Mouse (Mus musculus): Measurements from ENCODE around the gene Ppm1l. TPM values are rescaled to one million over a fixed set of nuclear protein-coding genes. Genes with fewer than 3 reads are reported as not detected.

Gene Ppm1l
- total RNA-seq, 2 experiments from 2014 or later: 49.7 to 54.0 TPM

DNA sequence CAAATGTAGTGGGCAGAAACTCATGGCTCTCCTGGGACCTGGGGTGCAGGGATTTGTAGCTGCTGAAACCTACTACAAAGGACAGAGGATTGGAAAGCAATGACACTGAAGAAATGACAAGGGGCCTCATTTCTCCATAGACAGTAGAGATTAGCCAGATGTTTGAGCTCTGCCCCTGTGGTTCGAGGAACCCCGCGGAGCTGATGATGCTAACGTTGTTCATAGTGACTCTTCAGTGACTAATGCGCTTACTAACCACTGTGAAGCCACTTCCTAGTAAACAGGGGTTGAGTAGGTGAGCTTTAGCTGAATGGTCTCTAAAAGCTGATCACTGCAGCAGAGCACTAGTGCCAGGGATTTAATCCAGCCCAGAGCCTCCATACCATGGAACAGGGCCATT is 124.1 kb downstream of the Ppm1l start:
- no peak for DNase-seq

DNA sequence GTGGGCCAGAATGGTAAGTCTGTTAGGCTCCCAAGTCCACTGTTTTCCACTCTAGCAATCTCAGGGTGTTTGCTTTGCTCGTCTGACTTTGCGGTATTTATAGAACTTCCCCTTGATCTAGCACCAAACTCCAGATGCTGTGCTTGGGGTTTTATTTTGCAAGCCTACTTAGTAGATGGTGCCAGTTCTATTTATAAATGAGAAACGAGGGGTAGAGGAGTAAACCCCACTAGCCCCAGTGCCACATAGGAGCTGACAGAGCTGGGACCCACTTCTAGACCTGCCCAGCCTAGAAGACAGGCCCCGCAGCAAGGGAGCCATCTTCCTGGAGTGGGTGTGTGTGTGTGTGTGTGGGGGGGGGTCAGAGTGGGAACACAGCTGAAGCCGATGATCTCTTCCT is 130.3 kb downstream of the Ppm1l start:
- no peak for DNase-seq

DNA sequence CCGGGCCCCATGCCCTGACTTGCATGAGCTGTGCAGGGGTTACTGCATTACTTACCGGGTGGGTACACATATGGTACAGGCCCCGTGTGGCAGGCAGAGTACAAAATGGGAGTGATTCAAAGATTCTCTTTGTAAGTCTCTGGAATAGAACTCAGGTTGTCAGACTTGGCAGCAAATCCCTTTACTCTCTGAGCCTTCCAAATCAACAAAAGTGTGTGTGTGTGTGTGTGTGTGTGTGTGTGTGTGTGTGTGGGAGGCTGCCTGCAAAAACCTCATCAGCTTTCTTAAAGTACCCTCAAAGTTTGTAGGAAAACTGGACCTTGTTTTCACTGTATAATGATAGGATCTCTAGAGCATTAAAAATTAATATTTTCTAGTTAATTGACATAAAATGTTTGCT is 132.4 kb downstream of the Ppm1l start:
- DNase-seq: no peak

DNA sequence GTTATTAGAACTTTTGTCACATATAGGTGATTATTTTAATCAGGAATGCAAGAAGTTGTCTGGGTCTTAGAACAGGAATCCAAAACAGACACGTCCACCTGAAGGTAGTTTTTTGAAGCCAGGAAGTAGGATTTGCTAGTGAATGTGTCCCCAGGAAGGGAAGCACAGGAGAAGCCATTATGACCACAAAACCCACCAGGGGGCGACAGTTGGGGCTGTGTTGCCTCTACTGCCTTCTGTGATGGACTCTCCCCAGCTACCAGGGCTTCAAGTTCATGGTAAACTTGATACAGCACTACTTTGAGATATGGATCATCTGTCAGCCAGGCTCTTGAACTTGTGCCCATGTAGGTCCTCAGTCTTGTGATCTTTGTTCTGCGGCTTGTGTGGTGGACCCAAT is 137.7 kb downstream of the Ppm1l start:
- DNase-seq: no peak

DNA sequence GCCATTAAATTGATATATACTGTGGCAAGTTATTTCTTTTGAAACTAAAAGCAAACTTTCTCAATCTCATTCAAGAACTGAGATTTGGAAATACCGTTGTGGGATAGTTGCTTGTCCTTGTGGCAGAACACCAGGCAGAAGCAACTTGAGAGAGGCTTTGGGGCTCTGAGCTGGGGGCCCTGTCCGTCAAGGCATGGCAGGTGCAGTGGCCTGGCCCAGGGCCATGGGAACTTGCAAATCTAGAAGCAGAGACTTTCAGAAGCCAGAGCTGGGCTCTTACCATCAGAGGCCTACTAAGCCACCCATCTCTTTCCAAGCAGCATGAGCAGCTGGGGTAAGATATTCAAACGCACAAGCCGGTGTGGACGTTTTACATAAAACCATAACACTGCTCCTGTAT is 139.4 kb downstream of the Ppm1l start:
- DNase-seq: no peak

DNA sequence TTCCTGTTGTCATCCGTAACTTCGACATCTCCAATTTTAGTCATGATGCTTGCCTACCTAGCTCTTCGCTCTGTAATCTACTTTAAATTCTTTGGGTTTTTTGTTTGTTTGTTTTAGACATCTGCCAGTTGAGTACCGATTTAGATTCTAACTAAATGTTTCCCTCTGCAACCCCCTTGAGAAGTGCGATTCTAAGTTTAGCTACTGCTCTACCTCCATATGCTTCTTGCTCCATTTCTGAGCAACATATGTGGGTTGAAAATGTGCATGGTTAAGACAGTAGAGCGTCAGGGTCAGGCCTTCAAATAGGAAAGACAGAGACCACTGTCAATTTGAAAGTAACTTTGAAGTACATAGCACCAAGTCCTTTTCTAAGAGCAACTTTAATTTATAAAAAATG is 142.1 kb downstream of the Ppm1l start:
- DNase-seq: no peak

DNA sequence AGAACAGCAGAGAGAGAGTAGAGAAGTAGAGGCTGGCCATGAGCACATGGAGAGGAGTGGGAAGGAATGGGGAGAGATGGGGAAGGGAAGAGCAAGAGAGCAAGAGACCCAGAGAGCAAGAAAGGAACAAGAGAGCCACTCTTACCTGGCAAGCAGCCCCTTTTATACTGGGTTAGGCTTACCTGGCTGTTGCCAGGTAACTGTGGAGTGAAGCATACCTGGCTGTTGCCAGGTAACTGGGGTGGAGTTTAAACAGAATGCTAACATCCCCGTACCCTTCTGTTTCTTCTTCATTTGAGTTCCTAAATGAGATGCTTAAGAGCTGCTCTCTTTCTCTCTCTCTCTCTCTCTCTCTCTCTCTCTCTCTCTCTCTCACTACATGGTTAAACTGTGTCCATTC is 145.3 kb downstream of the Ppm1l start:
- no peak for DNase-seq

DNA sequence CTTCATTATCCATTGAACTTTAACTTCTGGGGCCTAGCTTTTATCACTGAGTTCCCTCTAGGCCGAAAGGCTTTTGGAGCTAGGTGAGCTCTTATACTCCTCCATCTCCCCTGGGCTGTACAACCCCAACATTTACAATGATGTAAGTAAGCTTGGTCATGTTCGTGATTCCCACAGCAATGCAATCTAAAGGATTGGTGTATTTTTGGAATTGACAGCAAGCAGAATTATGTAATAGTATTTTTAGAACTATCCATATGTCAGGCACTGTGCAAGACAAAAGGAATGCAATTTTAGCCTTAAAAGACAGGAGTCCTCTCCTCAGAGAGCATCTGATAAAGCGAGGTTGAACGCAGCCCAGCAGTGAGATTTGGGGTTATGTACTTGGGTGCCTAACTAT is 149.1 kb downstream of the Ppm1l start:
- no peak for DNase-seq

DNA sequence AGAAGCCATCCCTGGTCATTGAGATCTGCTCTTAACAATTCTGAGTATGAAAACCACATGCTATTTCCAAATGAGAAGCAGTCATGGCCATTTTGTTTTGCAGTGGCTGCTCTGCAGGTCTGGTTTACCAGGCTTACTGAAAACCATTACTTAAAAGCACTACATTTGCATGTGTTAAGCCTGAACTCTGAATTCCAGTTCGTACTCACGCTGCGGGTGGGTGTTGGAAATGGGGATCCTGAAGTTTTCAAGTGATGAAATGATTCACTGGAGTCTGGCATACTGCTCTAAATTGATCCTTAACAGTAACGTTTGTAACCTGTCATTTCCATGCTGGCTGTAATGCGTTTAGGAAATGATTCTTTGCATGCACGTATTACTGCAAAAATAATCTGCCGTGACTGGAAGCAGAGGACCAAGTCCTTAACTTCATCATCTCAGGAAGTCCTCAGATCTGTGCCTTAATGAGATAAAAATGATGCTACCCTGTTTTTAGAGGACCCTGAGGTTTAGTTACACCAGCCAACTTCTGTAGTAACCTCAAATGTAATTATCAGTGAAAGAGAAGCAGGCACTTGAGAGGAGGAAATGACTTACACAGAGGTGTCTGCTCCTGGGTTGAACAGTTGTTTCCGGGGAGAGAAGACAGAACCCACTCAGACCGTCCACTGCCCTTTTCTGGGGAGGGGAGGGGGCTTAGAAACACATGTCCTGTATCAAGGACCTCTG is 151.8 kb downstream of the Ppm1l start:
- DNase-seq: no peak

DNA sequence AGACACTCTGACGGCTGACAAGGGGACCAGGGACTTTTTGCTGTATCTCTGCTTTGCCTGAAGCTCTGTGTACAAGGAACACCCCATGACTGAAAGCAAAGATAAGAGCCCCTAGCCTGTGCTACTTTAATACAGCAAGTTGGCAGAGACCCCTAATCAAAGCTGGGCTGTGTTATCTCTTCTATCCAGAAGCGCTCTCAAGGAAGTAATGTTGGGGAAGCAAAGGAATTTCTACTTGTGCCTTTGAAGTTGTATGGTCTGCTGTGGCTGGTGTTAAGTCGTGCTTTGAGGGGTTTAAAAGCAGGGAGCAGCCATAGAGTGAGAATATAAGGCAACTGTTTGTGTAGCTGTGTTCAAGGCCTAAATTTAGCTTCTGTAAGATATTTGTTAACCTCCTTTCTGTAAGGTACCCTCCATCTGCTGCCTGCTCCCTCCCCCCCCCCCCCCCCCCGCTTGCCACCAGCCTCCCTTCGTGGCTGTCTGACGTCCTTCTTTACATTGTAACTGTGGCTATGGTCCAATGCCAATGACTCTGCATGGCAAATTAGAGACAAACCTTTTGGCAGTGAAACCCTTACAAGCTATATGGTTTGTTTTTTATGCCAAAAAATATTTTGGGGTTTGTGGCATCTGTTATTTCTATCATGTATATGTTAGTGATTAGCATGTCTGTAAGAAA is 152.9 kb downstream of the Ppm1l start:
- DNase-seq: no peak

DNA sequence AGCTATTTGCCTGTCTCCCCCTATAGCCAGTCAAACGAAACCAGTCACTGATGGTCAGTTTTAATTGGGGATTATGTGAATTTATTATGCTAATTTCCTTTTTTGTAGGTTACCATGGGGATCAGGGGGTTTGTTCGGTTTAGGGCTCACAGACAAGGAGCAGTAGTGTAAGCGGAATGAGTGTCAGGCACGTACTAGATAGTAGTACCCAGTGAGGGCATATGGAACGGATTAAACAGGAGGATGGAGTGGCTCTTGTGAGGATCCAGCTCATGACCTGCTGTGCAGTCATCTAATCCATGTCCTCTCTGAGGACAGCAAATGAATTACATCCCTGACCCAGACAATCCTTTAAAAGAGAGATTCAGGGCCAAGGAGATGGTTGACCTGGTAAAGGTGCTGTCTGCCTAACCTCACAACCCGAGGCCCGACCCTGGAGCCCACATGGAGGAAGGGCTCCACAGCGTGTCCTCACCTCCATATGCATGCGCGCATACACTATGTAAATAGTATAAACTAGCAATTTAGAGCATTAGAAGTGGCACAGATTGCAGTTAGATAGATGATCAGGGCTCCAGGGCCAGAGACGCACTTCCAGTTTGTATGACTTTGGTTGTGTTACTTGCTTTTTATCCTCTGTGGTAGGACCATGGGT is 153.6 kb downstream of the Ppm1l start:
- DNase-seq: no peak

DNA sequence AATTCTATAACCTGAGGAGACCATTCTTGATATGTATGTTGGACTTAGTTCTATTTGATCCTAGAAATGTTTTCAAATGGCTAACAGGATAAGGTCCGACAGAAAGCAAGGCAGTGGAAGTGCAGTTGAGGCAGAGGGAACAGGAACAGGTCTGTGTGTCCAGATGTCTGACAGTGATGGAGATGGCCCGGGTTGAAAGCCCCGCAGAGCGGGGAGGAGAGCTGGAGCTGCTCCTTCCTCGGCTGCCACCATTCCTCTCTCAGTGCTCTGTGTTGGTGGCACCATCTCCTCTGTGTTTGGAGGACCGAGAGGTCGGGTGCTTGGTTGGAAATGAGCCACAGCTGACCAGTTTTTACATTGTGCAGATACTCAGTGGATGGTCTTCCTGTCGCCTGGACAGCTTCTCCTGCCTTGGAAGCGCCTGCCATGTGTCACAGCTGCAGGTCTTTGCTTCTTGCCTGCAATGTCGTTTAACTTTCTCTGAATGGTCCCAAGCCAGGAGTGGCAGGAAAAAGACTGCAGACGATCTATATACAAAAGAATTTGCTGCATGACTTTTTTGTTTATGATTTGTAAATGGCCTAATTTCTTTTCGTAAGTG is 159.3 kb downstream of the Ppm1l start:
- DNase-seq: no peak

DNA sequence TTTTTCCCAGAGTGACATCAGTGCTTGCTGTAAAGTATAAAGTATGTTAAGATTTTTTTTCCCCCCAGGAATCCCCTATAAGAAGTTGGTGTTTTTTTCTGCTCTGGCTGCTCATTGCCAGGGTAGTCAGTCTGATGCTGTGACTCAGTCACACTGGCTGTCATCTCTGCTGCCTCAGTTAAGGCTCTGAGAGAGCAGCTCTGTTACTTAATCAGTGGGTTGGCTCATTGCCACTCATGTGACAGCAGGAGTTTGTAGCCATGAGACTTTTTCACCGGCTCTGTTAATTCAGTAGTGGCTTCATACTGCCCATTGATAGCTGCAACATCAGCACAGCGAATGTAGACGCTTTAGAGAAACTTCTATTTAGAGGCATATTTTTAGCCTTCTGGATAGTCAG is 163.3 kb downstream of the Ppm1l start:
- no peak for DNase-seq

DNA sequence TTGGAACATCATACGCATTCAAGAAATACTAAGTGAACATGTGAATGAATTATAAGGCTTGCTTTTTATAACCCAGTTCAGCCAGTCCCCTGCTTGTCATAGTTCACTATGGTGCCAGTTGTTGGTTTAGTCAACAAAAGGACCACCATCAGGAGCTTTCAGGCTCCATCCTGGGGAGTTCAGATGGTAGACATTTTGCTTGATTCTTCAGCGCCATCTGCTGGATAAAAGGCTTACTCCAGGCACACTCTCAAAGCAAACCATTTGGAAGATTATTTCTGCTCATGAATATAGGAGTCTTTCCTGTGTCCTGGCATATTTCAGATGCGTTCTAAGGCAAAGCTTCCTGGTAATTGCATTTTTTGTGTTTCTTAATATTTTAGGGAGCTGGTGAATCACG is 165.2 kb downstream of the Ppm1l start:
- DNase-seq: peak; percentile 51 to 66

DNA sequence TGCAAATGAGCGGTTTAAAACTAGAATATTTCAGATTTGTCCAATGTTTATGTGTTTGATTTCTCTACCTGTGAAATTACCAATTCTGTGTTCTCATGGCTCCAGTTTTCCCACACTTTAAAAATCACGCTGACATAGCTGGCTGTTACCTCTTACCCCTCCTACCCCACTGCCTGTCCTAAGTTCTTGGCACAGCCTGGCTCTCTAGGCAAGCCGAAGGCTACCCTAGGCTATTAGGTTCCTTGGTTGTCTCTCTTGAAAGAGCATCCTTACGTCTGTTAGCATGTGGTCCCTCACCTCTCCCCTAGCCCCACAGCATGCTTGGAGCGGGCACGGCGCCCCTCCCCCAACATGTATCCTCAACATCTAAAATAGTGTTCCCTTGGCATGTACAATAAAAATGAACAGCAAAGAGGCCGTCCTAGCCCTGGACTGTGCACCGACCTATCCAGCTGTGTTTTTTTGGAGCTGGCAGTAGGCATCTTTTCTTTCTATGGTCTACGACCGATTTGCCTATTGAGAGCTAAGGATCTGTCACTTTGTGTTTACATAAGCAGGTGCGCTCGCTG is 167.4 kb downstream of the Ppm1l start:
- DNase-seq: no peak

DNA sequence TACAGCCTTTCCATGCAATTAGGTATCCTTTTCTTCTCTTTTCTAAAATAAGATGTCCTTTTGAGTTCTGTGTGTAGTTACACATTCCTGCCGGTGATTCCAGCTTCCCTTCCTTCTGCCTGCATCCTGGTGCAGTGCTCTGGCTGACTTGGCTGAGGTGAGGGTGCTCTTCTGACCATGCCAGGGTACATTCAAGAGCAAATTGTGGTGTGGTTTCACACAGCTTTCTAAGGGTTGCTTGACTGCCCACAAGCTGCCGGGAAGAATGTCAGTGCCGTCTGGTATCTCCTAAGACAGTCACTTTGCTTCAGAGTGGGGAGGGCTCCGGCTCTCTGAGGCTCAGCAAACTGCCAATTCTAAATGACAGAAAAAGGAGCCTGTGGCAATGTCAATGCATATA is 167.9 kb downstream of the Ppm1l start:
- no peak for DNase-seq

DNA sequence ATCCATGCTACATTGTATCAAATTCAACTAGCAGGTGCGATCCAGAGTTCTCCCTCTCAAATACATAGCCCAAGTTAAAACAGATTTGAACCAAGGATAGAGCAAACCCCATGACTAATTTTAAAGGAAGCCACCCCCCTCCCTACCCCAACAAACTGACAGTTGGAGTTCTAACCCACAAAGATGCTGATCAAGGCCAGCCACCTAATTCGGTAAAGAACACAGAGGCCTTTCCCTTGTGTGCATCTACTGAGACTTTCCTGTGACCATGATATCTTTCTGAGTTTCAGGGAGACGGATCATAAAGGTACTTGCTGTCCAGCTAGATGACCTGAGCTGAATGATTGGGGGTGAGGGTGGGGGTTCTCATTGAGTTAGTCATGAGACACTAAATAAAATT is 168.7 kb downstream of the Ppm1l start:
- no peak for DNase-seq

DNA sequence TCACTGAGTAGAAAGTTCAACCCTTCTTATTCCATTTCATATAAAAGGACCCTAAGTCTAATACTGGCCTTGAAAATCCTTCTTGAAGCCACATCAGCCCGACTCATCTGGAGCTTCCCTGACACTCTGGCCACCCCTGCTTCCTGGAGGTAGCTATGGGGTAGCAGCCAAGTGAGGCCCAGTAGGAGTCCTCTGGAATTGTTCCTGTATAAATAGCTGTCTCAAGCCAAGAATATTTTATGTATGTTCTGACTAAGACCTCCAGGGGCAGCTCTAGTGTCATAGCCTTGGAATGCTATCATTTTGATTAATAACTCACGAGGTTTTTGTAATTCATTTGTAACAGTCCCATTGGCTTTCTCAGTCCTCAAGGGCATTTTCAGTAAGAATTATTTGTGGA is 169.1 kb downstream of the Ppm1l start:
- DNase-seq: no peak

DNA sequence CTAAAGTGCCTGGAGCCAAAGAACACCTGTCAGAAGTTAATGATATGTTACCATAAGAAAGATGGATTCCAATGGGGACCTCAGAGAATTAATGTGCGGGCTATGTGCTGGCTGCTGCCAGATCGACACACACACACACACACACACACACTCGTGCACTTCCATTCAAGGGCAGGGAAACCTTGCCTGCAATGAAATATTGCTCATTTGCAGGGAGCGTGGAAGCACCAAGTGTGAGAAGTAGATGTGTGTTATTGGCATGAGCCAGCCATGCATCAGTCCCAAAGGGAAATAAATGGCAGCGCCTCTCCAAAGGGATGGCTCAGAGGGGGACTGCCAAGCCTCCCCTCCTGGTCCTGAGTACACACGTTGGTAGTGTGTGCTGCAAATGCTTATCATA is 170.8 kb downstream of the Ppm1l start:
- DNase-seq: no peak

DNA sequence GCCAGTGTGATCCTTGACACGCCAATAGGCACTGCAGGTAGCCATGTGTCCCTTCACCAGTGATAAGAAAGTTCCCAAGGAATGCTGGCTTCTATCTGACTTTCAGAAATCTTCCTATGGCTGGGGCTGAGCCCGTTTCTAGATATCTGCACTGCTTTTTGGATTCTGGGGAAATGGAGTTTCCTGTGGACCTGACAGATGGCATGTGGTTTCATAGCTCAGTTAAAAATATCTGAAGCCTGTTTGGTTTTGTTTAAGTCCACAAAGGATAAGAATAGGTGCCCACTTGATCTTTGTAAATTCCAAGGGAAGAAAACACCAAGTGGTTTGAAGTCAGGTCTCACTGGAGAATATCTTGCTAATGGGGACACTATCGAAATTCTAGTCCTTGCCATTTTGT is 173.0 kb downstream of the Ppm1l start:
- no peak for DNase-seq

DNA sequence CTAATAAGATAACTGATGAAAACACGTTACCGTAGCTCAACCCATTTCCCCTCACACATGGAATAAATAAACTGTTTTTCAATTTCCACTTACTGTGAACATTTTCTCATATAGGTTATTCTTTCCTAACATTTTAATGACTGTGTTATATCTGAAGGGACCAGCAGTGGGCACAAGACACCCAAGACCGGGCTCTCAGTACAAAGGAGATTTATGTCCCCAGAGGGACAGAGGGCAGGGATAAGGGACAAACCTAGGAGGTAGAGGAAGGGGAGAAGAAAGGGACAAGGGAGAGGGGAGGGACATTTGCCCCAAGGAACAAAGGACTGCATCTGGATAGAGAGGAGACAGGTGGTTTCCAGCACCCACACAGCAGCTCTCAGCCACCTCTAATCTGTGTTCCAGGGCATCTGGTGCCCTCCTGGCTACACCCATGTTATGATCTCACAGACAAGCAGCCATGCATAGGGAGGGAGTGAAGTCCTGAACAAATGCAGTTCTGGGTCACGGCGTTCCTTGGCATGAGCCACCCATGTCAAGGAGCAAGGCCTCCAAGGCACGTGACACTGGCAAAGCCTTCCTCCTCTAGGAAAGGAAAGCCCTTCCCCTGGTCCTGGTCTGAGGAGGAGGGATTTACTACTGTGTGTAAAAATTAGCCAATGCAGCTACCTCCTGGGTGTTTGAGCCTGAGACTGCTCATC is 174.5 kb downstream of the Ppm1l start:
- no peak for DNase-seq

DNA sequence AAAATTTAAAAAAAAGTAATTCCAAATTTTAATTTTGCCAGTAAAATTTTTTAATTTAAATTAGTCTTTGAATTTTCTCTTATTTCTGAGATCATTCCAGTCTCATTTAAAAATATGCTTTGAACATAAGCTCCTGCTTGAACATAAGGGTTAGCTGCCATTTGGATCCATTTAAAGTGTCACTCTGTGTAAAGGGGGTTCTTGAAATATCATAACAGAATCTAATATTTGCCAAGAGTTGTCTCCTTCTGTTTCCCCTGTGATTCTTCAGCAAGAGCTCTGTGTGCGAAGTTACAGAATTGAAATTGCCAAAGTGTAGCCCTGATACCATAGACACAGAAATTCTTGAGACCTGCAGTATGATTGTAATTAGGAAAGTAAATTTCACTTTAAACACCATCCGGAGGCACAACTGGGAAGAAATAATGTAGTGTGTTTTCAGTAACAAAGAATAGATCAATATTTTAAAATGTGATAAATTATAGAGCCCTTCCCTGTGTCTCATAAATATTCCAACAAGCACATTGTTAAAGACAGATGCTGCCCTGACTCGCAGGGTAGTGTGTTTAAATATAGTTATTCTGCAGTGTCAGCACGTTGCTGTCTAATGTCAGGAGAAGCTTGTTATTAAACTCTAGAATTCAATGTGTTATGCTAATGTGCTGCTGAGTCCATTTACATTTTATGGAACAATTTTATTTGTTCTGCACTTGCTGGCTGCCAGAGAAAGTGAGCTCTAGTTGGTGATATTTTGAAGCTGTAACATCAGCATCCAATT is 177.8 kb downstream of the Ppm1l start:
- no peak for DNase-seq

All from layer of hippocampus, postnatal 36 days (tissue).